28 mouse cellular contexts compared by ENCODE assay signal in genomic region chr12:84640253-84640652, GRCm38 (mm10). TPM values are rescaled to one million over a fixed set of nuclear protein-coding genes. Genes with fewer than 3 reads are reported as not detected.
"Had no signal": no experiment of that assay in that cellular context is flagged by ENCODE, and none has a peak within 500 bp of the region (broad histone marks: within the 10 kb centered on the region; RNA-seq: fewer than 3 reads in every experiment).

No protein-coding gene starts in this region.

- H3K4me3 ChIP-seq: limb, embryonic 10.5 days; limb, embryonic 13.5 days; liver, embryonic 12.5 days; liver, embryonic 15.5 days; lung, embryonic 15.5 days; midbrain, embryonic 10.5 days had no signal

- H3K4me2 ChIP-seq: limb, embryonic 13.5 days; liver, embryonic 15.5 days; lung, embryonic 15.5 days had no signal

- DNase-seq: kidney, adult 18-20 months; kidney, adult 9 months; kidney, postnatal 14 days; kidney, postnatal 4 days; liver; lung, adult 18-20 months; lung, postnatal 10 days; lung, postnatal 36 days; right cerebral cortex, adult 18-20 months; right cerebral cortex, postnatal 14 days; right cerebral cortex, postnatal 4 days; thymus, adult 2 months; thymus, postnatal 14 days had no signal

- H3K9ac ChIP-seq: limb, embryonic 13.5 days; liver, embryonic 12.5 days; liver, embryonic 15.5 days; lung, embryonic 15.5 days had no signal

- H3K4me1 ChIP-seq: liver, embryonic 12.5 days; liver, embryonic 15.5 days; lung, embryonic 15.5 days had no signal

- H3K36me3 ChIP-seq: limb, embryonic 10.5 days; limb, embryonic 13.5 days; liver, embryonic 12.5 days; liver, embryonic 15.5 days; lung, embryonic 15.5 days; midbrain, embryonic 10.5 days had no signal

- H3K27ac ChIP-seq: limb, embryonic 10.5 days; limb, embryonic 13.5 days; liver, embryonic 12.5 days; liver, embryonic 15.5 days; lung, embryonic 15.5 days; midbrain, embryonic 10.5 days; stomach, postnatal 0 days had no signal

- H3K9me3 ChIP-seq: limb, embryonic 10.5 days; limb, embryonic 13.5 days; liver, embryonic 12.5 days; liver, embryonic 15.5 days; lung, embryonic 15.5 days; midbrain, embryonic 10.5 days had no signal

- ATAC-seq: intestine, embryonic 16.5 days; liver, embryonic 12.5 days had no signal

RNA-seq across cellular contexts. Expression of gene Vrtn, which starts 0.6 kb away (rescaled TPM):
- total RNA-seq: layer of hippocampus, adult 18-20 months; layer of hippocampus, postnatal 14 days; midbrain, postnatal 0 days had no signal
- polyA plus RNA-seq: intestine, embryonic 16.5 days; kidney, embryonic 16.5 days; limb, embryonic 10.5 days; liver, embryonic 12.5 days; liver, embryonic 15.5 days; midbrain, embryonic 10.5 days; midbrain, postnatal 0 days; neural tube, embryonic 11.5 days; neural tube, embryonic 14.5 days; stomach, embryonic 14.5 days; stomach, postnatal 0 days had no signal

RNA-seq across cellular contexts. Expression of gene Syndig1l, which starts 58.4 kb away (rescaled TPM):
- polyA plus RNA-seq: limb, embryonic 10.5 days; limb, embryonic 13.5 days; liver, embryonic 12.5 days; lung, embryonic 15.5 days; stomach, postnatal 0 days had no signal
